Mouse (Mus musculus) cerebellum, postnatal 4 days (tissue): ENCODE measurements around the gene Kalrn.
A peak's percentile ranks its signal among the peaks of the same experiment; 100 is the strongest.

Experiments used
- DNase-seq, 2 experiments: peaks; one replicate each; pipeline ENCODE4 v3.0.0; 2022; ENCODE audit warnings: low spot score in 2 of 2, mixed read lengths in 1 of 2

Kalrn gene

DNA sequence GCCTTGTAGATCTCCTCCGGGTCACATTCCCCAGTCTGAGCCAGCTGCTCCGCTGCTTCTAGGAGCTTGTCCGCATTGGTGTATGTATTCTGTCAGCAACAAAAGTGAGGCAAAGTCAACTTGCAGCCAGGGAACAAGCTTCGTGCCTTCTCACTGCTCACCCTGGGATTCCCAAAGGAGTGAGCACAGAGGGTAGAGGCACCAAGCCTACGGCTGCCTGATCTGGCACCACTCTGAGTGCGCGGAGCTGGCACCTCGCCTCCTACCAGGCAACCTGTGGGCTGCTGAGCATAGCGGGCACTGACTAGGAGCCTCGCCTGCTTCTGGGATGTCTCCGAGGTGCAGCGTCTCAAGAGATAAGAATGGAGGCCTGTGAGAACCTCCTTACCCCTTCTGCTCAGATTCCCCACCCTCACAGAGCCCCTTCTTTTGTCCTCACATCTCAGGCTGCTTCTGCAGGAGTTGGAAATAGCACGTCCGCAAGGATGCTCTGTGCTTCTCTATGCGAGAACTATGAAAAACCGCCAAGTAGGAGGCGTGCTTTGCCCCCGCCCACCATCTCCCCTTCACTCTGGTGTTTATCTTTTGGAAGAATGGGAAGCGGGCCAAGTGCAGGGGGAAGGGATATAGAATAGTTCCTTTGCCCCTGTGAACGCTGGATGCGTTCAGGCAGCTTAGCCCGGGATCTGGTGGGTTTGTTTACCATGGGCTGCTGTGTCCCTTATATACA, 310.4 kb downstream of the Kalrn start:
- DNase-seq: no peak

DNA sequence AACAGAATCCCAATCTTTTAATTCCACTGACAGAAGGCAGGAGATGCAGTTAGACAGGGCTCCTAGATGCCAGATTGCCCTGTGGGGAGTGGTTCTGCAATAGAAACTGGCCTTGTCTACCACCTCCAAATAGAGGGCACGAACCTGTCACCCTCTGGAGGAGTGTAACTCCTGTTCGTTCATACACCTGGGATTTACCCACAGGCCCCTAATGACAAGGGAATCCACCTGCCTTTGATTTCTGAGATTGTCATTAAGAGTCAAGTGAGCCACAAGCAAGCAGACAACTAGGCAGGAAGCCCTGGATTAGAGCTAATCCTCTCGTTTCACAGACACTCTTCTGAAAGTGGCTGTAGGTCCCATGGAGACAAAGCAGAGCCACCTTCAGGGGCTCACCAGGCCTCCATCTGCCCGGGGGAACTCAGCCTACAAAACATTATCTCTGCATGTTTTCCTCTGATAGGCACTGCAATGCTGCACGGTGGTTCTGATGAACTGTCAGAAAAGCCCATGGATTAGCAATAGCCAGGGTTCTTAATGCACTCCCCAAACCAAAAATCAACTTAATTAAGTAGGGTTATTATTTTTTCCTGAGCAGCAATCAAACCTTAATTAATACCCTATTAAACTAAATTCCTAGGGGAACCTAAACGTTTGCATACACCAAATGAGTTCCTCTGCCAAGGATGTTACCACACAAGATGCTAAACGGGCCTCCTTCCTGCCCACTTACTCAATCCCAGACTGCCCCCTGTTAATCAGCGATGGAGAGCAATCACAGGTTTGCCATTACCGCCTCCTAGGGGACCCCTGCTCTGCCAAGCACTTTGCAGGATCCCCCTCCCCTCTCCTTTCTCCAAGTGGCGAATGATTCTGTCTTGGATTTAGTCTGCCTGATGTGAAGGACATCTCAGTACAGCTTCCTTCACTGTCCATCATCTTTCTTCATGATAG, 312.1 kb downstream of the Kalrn start:
- no peak for DNase-seq

DNA sequence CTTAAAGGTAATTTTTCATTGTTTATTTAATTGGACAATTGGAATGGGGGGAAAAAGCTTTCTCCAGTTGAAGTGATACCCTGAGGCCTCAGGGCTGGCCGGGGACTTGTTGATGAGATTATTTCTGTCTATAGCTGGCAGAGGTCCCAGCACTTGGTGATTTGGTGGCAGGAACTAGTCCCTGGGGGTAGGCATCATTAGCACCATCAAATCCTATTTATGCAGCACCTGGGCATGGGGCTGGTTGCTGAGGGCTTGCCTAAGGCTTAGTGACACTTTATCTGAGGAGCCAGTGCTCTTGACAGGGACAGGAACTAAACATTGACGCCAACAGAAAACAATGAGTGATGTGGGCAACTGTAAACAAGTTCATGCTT, 318.7 kb downstream of the Kalrn start:
- peak in 1 of 2 experiments; percentile 16 for DNase-seq

DNA sequence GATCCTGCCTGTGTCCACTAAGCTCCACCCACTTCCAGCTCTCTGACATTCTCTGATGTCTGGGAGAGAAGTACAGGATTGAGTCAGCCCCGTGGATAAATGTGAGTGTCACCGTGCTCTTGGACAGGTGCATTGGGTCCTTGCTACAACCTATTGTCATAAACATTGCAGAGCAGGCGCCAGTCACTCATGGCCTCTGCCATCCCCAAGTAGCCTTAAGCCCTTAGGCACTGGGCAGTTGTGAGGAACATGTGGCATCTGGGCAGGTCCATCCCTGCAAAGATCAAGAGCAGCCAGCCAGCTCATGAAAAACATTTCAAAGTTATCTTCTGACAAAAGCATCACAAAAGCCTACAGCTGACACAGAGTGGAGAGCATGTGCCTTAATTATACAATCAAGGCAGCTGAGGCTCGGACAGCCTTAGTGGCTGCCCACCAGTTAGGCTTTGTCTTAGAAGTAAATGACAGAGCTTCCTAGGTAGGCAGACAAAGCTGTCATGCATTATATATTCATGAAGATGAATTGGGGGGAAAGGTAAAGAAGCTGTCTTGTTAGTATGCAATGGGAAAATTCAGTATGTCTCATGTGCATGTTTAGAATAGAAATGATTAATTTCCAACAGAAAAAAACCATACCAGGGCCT, 319.2 kb downstream of the Kalrn start:
- no peak for DNase-seq

DNA sequence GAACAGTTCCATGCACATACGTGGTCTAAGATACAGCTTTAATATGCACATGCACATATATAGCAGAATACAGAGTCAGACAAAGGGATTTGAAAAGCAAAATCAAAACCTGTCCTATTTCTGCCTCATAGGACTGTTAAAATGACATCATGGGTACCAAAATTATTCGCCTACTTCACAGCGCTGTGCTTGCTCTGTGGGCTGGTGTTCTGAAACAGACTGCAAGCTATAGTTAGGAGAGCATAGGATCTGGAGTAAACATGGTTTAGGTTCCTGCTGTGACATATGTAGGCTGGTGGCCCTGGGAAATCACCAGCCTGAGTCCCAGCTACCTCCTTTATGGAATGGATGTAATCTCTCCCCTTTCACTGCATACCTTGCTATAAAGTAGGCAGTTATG, 320.7 kb downstream of the Kalrn start:
- no peak for DNase-seq

DNA sequence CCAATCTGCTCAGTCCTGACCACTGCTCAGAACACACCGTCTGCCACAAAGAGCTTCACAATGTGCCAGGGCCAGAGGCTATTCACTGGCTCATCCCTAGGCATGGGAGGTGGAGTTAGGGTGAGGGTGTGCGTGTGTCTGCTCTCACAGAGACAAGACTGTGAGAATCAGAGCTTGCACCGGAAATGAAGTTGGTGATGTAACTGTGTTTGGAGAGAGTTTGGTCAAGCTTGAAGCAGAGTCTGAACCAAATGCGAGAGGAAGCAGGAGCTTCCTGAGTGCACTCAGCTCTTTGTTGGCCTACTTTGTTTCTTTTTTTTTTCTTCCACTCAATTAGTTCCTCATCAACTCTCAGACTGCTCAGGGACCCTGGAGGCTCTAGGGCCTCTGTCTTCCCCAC, 325.1 kb downstream of the Kalrn start:
- DNase-seq: no peak

DNA sequence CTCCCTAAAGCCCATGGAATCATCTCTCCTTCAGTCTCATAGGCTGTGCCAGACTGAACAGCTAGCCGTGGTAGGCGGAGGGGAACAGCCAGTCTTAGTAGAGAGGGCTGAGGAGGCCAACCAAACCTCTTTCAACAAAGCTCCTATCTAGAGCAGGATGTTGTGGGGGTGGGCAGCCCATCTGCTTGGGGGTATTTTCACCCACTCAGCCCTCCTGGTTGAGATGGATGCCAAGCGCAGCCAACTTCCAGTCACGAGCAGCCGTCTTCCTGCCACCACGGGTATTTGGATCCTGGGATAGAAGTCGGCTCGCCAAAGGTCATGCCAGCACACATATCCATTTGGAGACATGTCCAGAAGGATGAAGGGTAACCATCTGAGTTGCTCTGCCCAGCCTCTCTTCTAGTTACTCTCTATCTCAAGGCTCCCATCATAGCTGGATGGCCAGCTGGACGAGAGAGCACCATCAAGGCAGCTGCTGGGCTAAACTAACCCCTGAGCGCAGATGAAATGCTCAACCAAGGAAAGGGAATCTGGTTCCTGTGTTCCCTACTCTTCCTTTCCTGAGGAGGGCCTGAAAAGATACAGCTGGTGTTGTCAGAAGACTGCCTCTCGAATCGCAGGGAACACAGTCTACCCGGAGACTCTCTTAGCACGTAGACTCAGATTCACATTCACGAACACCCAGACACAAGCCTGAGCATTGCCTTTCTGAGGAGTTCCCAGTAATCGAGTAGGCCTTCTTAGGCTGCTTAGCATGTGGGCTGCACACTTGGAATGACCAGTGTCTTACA, 331.2 kb downstream of the Kalrn start:
- no peak for DNase-seq

DNA sequence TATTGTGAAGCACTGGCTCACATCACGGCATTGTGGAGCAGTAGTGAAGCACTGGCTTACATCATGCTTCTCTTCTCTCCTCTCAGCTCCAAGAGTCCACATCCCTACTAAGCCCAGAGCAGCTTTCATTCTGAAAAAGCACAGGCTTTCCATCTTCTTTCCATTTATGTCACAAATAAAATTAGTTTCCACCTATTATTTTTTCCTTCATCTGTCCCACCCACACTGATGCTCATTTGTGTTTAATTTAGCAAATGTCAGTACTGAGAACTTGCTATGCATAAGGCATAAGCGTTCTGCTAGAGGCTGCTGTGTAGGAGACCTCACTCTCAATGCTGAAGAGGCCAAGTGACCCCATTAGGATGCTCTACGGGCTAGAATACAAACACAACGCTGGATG, 333.7 kb downstream of the Kalrn start:
- no peak for DNase-seq

DNA sequence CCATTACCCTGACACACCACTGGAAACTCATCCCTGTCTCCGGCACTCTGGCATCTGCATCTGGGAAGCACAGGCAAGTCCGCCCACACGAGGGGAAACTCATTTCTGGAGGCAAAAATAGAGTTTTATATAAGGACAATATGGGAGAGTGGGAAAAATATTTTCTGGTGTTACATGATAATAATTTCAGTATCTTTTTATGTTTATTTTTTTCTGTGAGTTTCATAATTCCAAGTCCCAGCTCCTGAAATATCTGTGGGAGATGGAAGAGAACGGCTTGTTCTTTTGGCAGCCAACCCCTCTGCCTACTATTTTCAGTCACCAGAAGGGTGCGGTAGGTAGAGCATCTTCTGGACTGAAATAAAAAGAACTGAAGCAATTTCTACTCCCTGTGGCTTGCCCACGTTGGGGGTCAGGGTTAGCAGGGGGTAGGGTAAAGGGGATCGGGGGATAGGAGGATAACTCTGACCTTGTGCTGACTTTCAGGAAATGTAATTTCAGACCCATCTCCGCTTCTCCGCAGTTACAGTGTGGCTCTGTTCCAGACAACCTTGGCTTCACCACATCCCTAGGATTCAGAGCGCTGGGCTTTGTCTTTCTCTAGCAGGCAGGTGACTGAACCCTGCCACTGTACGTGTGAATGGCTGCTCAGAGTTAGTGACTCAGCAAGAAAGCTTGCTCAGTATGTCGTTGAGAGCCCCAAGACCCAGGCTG, 336.3 kb downstream of the Kalrn start:
- no peak for DNase-seq

DNA sequence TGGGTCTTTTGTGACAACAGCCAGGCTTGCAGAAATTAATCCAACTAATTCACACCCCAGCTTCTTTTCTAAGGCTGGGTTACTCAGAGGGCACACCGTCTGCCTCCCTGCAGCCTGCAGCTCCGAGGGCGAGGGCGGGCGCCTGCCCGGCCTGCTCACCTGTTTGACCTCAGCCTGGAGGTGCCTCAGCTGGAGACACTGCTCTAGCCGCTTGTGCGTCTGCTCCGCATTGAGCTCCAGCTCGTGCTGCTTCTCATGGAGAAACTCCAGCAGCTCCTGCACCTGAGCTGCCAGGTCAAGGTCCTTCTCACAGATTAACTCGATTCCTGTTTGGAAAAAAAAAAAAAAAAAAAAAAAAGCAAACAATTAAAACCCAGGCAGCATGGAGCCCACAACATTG, 338.2 kb downstream of the Kalrn start:
- DNase-seq: no peak

DNA sequence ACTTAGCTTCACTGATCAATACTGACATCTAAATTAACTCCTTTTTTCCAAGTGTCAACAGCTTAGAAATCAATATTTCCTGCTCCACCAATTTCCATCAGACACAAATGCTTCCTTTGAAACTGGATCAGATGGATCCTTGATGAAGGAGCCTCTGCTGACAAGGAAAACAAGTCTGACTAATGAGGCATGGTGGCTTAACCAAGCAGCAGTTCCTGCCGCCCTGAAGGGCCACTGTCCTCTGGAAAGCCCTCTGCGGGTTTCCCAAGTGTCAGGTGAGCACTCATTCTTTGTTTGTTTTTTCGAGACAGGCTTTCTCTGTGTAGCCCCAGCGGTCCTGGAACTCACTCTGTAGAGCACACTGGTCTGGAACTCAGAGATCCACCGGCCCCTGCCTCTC, 341.4 kb downstream of the Kalrn start:
- no peak for DNase-seq

DNA sequence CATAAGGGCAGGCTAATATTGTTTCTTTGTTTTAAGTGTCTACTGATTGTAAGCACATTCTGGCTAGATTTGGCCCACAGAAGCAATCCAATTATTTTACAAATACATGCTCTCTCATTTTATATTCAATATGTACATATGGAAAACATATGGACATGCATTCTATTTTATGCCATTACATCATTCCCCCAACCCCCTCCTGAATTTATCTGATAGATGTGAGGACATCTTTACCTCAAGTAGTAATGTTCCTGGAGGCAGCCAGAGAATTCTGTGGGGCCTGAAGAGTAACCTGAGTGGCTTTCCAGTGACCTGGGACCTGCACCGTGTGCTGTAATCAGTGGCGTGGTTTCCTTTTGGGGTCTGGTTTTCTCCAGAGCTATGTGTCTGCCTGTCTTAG, 342.2 kb downstream of the Kalrn start:
- no peak for DNase-seq

DNA sequence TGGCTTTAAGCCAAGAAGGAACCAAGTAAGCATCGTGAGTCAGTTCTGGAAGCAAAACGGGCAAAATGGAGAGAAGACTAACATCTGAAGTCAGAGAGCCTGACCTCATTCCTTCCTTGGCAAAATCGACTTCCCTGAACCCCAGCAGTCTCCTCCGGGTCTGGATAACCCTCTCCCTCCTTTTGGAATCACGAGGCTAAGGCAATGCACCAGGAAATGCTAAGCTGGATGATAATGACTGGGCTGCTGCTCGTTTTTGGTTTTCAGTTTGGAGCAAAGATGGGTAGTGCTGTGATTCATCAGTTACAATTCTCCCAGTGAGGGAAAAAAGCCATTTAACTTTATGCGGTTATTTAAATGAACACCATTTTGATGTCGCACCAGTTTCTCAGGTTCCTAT, 344.0 kb downstream of the Kalrn start:
- no peak for DNase-seq

DNA sequence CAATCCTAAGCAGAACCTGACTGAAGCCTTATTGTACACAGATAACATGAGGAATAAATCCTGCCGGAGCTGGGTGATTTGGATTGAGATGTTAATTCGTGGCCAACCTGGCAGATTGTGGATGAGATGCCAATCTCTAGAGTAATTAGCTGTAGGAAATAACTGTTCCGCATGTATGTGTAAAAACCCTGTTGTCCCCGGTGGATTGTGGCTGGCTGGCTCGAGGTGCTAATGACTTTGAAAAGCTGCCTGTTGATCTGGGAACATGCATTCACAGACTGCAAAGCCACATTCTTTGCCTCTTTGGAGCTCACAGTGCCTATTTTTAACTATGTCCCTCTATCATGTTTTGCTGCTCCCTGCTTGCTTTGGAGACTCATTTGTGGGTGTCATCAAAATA, 344.7 kb downstream of the Kalrn start:
- DNase-seq: no peak

DNA sequence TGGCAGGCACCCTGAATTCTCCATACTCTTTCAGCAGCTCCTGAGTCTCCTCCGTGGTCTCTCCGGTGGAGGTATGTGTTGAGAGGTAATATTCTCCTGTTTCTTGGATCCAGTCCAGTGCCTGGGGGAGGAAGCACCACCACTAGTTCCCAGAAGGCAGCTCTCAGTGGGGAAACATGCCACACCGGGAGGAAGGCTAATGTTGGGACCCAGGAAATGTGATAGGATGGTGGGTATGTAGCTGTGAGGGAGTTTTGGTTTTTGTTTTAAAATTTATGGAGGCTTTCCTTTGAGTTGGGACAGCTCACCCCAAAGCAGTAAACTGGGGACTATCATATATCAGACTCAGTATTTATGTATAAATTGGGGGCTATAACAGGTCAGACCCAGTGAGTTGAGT, 361.2 kb downstream of the Kalrn start:
- DNase-seq: no peak

DNA sequence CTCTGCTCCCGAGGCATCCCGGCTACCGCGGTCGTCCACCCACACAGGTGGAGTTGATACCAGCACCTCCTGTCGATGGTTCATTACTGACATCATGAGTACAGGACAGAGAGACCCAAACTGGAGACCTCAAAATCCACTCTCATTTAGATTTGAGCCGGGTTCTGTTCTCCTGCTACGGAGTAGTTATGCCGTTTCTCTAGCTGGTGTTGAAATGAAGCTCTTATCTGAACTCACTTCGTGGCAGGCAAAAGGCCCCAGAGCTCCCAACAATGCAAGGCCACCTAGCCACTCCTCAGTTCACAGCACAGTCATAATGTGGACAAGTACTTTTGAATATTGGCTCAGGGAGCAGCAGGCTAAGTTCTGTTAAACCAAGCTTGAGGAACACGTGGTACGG, 362.1 kb downstream of the Kalrn start:
- no peak for DNase-seq

DNA sequence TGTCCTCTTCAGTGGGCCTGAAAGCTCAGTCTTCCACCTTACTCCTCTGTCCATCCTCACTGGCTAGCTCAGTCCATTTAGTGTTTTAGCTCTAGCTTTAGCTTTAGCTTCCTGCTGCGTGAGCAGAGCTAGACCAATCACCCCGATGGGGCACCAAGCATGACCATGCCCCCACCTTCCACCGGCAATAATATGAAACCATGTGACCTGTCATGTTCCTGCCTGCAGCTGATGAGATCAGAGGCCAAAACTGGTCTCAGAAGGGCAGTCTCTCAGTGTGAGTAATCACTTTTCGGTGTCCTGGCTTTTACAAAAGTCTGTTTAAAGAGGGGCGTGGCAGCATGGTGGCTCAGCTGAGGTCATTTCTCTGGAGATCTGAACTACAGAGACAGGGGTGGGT, 364.6 kb downstream of the Kalrn start:
- DNase-seq: no peak

DNA sequence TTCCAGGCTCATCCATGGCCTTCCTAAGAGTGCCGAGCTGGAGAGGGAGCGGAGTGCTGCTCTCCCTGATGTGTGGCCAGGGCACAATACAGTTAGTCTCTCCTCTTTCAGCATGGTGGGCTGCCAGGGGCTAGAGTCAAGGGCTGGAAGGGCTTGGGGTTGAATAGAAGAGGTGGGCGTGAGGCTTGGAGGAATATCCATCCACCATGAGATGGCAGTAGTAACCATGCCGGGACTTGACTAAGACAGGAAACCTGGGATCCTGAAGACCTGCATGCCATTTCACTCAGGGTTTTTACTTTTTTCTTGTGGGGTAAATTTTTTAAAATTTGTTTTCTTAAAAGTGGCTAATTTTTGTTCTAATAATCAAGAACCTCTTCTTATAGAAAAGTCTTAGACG, 365.4 kb downstream of the Kalrn start:
- DNase-seq: no peak

DNA sequence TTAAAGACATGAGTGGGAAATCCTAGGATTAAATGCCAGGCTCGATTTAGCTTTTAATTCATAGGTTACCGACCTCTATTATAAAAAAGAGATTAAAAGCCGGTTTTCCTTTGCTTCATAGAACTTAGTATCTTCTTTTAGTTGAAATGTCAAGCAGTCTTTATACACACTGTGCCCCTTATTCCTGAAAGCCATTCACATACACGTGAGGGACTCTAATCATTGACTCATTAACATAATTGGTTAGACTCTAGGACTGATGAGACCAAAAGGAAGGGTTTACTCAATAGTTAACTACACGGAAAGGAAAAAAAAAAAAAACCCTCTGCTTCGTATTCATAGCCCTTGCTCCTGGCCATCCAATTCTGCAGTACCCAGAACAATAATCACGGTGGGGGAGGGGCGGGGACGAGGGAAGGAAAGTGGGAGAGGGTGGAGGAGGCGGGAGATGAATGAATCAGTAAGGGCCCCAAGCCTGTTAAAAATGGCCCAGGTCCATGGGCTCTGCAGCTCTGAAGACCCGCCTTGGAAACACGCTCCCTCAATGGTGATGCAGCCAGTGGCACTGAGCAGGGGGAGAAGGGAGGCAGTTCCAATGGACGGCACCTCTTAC, 368.7 kb downstream of the Kalrn start:
- no peak for DNase-seq

DNA sequence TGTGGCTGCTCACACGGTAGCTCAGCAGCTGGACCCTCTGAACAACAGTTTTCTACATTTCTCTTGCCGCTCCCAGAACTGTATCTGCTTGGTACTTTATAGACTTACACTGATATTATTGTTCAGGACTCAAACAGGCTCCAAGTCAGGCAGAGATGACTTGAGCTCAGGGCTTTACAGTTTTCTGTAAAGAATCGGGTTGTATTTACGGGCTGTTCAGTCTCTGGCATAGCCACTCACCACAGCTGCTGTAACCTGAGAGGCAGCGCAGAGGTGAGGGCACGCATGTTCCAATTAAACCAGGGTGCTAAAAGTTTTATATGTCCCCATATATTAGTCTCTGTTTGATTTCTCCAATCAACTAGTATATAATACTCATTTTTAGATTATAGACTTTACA, 373.8 kb downstream of the Kalrn start:
- DNase-seq: no peak
